Mouse (Mus musculus) left cerebral cortex, postnatal 25 days (tissue): ENCODE results near the gene Pkmyt1. TPM values are rescaled to one million over a fixed set of nuclear protein-coding genes. Genes with fewer than 3 reads are reported as not detected.

Experiments
- DNase-seq, 2 experiments: peaks; one replicate each; pipeline ENCODE4 v3.0.0; 2022; ENCODE audit warnings: low spot score in 2 of 2, mixed read lengths in 1 of 2
- intact Hi-C: fragments of 180-260 bp; cut with DNase I; formaldehyde crosslinking; loops from one replicate; pipeline ENCODE4 v1.15.1; 2025
- total RNA-seq, 2 experiments: library from RNA; stranded (reverse); gene quantifications; 2 replicates each; pipeline ENCODE4 v1.2.3; 2021

Pkmyt1 gene
- total RNA-seq, 2 experiments from 2014 or later = 3.0 to 3.3 TPM

DNA sequence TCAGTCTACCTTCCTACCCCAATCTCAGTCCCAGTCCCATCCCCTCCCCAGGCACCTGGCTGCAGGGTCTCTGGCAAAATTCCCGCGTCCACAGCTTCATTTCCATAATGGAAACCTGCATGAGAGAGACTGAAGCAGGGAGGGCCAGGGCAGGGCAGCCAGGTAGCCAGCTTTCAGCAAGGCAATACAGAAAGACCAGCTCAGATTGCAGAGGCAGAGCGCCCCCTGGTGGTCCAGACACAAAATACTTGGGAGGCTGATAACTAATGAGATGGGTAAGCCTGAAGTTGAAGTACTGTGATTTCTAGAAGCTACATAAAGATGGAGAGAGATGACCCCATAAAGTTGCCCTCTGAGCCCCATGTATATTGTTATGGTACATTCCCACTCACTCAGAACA is 19.9 kb upstream of the Pkmyt1 start:
- intact Hi-C loops = no loop called here
- peak; percentile 72 to 74 for DNase-seq

- intact Hi-C loops = no loop called here
Observed at GRCm38 (mm10) chr17:23717003-23717402, 9.1 kb upstream of the Pkmyt1 start.

GRCm38 (mm10) chr17:23719455-23719854 is 6.7 kb upstream of the Pkmyt1 start:
- no peak for DNase-seq
- intact Hi-C loops = no loop called here

More at GRCm38 (mm10) chr17:23717003-23717402, 9.1 kb upstream of the Pkmyt1 start:
- DNase-seq = no peak

- no peak for DNase-seq
- intact Hi-C loops = no loop called here
Observed at GRCm38 (mm10) chr17:23721886-23722285, 4.2 kb upstream of the Pkmyt1 start.

GRCm38 (mm10) chr17:23722376-23723125 is 3.6 kb upstream of the Pkmyt1 start, which contains the start of gene 1520401A03Rik:
Gene 1520401A03Rik (minus strand): TSS chr17:23722783.
- intact Hi-C loops = no loop called here
- no peak for DNase-seq

GRCm38 (mm10) chr17:23725477-23725876 is 659 bp upstream of the Pkmyt1 start:
- intact Hi-C loops = no loop called here
- no peak for DNase-seq

- DNase-seq = peak; percentile 36 to 67
- intact Hi-C loops = no loop called here
Observed at GRCm38 (mm10) chr17:23726758-23727142, 614 bp downstream of the Pkmyt1 start.

- DNase-seq = no peak
- intact Hi-C loops = no loop called here
Observed at GRCm38 (mm10) chr17:23730441-23730840, 4.3 kb downstream of the Pkmyt1 start.

- intact Hi-C loops = no loop called here
- no peak for DNase-seq
Observed at GRCm38 (mm10) chr17:23734341-23734740, 8.2 kb downstream of the Pkmyt1 start.

DNA sequence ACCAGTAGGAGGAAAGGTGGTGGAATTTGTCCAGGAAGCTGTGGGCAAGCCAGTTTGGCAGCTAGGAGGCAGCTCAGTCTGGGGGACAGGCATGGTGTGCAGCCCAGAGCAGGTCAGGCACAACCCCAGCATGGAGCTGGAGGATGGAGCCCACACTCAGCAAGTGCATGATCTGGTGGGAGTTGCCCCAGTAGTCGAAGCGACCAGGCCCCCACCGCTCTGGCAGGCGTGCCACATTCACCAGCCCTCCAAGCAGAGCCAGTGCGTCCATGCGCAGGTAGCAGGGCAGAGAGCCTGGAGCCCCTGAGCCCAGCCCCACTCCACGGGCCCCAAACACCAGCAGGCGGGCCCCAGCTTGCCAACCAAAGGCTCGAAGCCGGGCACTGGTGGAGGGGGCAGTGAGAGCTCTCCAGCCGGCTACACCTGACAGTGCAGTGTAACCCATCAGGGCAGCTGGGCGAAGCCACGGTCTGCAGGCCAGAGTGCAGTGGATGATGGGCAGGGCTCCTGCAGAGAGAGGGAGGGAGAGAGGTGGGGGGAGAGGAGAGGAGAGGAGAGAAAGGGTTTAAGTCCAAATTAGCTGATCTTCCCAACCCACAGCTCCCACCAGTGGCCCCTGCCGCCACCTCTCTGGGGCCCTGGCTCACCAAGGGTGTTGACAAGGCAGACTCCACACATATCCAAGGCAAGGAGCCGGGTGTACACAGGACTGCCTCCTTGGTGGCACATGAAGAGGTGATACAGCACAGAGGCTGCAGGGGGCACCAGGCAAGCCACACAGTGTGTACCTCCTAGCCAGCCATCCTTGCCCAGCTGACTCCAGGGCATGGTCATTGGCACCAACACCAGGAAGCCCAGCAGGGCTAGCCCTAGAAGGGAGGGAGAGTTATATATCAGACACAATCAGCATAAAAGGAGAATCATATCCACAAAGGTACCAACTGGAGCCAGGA is 11.6 kb downstream of the Pkmyt1 start:
- DNase-seq = no peak
- intact Hi-C loops = no loop called here

GRCm38 (mm10) chr17:23738836-23739201 is 12.7 kb downstream of the Pkmyt1 start:
- intact Hi-C loops = no loop called here
- no peak for DNase-seq

DNA sequence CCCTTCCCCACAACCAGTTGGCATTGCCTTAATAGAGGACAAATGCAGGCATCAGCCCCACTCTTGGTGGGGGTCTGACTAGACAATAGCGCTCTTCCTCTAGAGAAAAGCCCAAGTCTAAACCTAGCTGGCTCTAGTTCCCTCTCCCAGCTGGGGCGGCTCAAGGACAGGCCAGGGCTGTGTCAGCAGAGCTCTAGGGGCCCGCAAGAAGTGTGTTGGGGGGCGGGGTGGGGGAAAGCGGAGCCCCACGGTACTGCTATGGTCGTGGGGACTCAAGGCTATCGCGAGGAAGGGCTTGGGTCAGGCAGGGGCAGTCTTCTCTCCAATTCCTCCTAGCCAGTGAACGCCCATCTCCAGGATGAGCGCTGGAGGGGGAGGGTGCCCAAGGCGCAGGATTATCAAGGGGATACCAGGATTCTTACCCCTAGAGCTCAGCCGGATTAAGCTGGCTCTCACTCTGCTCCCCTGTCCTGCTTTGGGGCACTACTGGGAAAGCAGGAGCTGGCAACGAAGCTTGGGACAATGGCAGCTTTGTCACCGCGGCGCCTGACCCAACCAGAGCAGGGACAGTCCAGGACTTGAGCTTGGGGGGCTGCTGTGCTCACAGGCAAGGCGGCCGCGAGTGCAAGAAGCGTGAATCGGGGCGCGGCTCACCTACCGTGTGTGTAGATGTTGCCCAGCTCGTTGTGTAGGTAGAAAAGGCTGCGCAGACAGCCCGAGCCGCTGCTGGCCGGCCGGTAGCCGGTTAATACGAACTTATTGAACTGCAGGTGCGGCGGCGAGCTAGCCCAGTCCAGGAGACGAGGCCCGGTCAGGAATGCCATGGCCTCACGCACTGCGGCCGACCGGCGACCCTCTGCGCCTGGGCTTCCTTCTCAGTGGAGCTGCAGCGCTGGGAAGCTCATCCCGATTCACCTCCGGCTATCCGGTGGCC is 13.3 kb downstream of the Pkmyt1 start:
- intact Hi-C loops = no loop called here
- peak; percentile 37 to 47 for DNase-seq

DNA sequence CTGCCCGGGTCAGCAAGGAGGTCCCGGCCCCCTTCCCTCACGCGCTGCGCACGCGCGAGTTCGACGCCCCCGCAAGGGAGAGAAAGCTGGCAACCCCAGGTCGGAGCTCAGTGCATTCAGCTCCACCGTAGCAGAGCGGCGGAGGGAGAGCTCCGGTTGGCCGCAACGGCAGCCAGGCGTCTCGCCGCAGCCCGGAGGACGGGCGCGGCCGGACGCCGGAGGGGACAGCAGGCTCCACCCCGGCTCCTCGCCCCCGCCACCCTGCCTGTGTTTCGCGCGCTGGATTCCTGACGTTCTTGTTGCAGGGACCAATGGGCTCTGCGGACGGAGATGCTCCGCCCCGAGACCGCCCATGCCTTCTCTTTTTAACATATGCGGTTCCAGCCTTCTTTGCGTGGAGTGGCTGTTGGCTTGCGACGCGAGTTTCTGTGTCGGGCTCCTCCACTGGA is 14.0 kb downstream of the Pkmyt1 start:
- intact Hi-C loops = no loop called here

DNA sequence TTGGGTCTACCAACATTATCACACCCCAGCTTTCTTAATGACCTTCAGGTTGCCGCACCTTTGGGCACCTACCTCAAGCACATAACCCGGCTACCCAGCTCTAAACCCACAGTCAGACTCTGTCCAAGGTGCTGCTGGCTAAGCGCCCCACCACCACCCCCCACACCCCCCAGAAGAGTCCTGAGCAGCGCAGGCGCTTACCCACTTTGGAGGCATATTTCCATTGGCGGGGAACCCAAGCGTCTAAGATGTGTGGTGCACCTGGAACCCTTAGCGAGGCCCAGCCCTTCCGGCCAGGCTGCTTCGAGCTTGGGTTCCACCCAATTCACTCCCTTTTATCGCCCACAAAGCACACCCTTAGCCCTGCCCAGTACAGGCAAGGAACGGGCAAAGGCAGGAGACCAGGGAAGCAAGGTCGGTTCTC is 14.5 kb downstream of the Pkmyt1 start, which contains the start of gene Paqr4:
Paqr4 (minus strand) TSS at position 270 of the 424 bp plus-strand sequence.
- intact Hi-C loops = no loop called here
- DNase-seq = no peak

More for the DNA sequence above, 14.0 kb downstream of the Pkmyt1 start:
- DNase-seq = peak; percentile 92 to 97

DNA sequence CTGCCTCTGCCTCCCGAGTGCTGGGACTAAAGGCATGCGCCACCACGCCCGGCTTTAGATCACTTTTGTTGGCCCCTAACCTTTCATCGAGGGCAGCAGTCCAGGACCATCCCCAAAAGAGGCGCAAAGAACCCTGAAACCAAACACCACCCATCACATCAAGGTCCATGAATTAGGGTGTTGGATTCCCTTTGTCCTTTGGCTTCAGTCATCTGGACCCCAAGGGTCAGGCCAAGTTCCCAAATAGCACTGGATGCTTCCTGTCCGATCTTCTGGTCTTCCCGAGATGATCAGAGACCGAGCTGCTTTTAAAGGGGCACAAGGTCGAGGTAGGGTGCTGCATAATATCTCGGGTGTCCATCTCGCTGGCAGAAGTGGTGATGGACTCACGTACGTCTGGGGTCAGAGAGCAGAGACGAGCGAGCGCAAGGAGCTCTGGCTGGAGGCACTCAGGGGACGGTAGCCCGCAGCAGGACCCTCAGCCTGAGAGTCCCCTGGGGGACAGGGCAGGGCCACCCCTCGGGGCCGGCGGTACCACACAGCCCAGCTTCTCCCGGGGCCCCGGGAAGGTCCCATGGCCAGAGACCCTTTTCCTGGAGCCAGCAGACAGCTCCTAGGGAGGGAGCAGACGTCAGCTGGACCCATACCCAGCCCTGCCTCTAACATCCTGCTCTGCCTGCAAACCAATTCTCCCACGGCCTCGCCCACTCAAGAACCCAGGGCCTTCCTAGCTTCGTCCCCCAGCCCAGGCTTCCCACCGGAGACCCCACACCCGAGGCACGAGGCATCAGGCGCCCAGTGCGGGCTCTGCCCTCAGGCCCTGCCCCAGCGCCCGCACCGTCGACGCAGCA is 15.4 kb downstream of the Pkmyt1 start:
- intact Hi-C loops = no loop called here
- DNase-seq = no peak

DNA sequence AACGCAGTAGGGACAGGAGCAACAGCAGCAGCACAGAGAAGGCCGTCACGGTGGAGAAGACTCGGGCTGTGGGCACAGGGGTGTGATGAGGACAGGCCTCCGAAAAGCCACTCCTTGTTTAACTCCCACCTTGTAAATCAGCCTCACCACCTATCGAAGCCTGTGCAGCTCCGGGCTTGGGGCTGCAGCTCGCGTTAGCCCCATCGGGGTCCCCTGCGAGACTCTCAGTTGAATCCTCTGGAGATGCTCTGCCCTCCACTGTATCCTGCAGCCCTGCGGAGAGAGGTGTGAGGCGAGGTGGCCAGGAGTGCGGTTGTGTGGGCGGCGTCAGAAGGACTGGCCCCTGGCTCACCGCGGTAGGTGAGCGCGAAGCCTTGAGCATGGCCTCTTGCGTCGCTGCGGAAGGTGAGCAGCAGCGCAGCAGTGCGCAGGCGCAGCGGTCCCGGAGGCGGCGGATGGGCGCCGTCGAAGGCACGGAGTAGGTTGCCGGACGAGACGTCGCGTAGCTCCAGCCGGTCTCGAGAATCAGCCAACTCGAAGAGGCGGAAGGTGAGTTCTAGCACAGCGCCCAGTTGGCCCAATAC is 16.2 kb downstream of the Pkmyt1 start:
- DNase-seq = no peak
- intact Hi-C loops = no loop called here

DNA sequence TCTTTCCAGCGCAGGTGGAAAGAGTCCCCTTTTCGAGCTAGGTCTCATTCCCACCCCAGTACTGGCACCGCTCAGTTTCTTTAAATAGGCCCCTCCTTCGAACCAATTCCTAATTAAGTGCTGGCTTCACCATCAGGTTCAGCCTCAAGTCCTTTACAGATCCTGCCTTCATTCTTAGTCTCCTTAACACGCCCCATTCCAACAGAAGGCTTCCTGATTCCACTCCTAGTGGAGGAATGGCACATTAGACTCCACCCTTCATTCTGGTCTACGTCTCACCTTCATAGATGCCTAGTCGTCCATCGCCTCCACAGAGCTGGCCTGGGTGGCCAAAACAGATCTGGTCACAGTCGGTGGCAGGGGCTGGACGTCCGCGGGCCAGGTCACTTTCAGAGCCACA is 16.8 kb downstream of the Pkmyt1 start:
- no peak for DNase-seq
- intact Hi-C loops = no loop called here

- intact Hi-C loops = no loop called here
- no peak for DNase-seq
Observed at GRCm38 (mm10) chr17:23744076-23744475, 17.9 kb downstream of the Pkmyt1 start.
